Mouse (Mus musculus) embryonic facial prominence, embryonic 12.5 days (tissue): ENCODE data around the gene Rcc2. TPM values are rescaled to one million over a fixed set of nuclear protein-coding genes. Genes with fewer than 3 reads are reported as not detected.

ENCODE experiments used
- ATAC-seq: fragments of 200-750 bp; cut with Nextera tagmentation; 2 replicates; pipeline ENCODE4 v1.8.0; 2017; ENCODE audit not compliant: insufficient number of reproducible peaks, insufficient read depth, low FRiP score, low TSS enrichment
- H3K27ac ChIP-seq: fragments of 300-500 bp; sonication (generic); 2 replicates; pipeline ENCODE4 v1.5.1; 2016; ENCODE audit warnings: mild to moderate bottlenecking
- H3K27me3 ChIP-seq: fragments of 300-500 bp; sonication (generic); 2 replicates; pipeline ENCODE4 v1.6.1; 2016; ENCODE audit warnings: mild to moderate bottlenecking, moderate library complexity
- H3K36me3 ChIP-seq: fragments of 300-500 bp; sonication (generic); 2 replicates; pipeline ENCODE4 v1.6.1; 2016; ENCODE audit warnings: mild to moderate bottlenecking
- H3K4me1 ChIP-seq: fragments of 300-500 bp; sonication (generic); 2 replicates; pipeline ENCODE4 v1.6.1; 2016
- H3K4me2 ChIP-seq: fragments of 300-500 bp; sonication (generic); replicated peaks from 2 replicates; pipeline ENCODE4 v1.6.1; 2016; ENCODE audit warnings: mild to moderate bottlenecking, moderate library complexity
- H3K4me3 ChIP-seq: fragments of 300-500 bp; sonication (generic); 2 replicates; pipeline ENCODE4 v1.5.1; 2016; ENCODE audit warnings: mild to moderate bottlenecking
- H3K9ac ChIP-seq: fragments of 300-500 bp; sonication (generic); 2 replicates; pipeline ENCODE4 v1.6.1; 2016; ENCODE audit warnings: mild to moderate bottlenecking, moderate library complexity
- H3K9me3 ChIP-seq: fragments of 300-500 bp; sonication (generic); 2 replicates; pipeline ENCODE4 v1.6.1; 2016; ENCODE audit warnings: mild to moderate bottlenecking, moderate library complexity
- WGBS: fragments of 180-500 bp; shearing (Covaris S2); methylation state at CpG from one replicate; pipeline ENCODE4 v1.1.7; 2016; 5-methylcytosine and 5-hydroxymethylcytosine counted together
- polyA plus RNA-seq: library from polyadenylated mRNA; unstranded; fragments of >200 nt; fragmentation: Nextera tagmentation; extraction: Ambion mirVana; gene quantifications from 2 replicates; pipeline ENCODE4 v1.2.1, GENCODE M21; 2016

Gene Rcc2
- polyA plus RNA-seq, 1 experiment from 2014 or later, result 95.5 TPM

DNA sequence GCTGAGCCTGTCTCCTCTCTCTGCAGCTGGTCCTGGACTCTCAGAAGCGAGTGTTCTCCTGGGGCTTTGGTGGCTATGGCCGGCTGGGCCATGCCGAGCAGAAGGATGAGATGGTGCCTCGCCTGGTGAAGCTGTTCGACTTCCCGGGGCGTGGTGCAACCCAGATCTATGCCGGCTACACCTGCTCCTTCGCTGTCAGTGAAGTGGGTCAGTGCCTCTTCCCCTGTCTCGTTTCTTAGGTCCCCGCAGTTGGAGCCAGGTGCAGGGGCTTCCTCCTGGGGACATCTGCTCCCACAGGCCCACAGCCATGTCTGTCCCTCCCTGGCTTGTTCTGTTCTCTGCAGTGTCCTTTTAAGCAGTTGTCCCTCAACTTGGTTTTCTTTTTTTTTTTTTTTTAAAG, 16.7 kb downstream of the Rcc2 start:
- WGBS, result 94% methylated on average over 11 of the region's 11 CpGs

DNA sequence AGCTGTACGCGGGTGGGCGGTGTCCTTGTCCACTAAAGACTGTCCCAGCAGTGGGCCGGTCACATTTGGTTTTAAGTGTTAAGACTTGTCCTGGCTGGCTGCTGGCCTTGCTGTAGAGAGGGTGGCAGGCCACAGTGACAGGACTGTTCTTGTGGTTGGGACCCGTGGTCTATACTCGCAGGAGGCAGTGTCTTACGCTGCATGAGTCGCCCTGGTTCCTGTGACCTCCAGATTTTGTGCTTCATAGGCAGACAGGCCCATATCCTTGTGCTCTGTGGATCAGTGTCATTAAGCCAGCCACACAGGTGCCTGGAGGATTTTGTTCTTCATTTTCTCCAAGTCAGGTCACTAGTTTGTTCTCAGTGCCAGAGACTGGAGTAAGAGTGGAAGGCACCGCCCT, 18.1 kb downstream of the Rcc2 start:
- Histone ChIP-seq H3K4me3 (no peak overlapping the region), H3K27me3 (no peaks in the 10 kb centered on the region), H3K36me3 (peaks cover 91% of the 10 kb centered on the region), H3K9ac (no peak overlapping the region), H3K4me1 (peaks cover 4% of the 10 kb centered on the region; the same call in 1 of the 2 replicates), H3K9me3 (no peaks in the 10 kb centered on the region), H3K27ac (no peak overlapping the region), H3K4me2 (no peak overlapping the region)
- no peak for ATAC-seq
- 97% methylated on average over 9 of the region's 9 CpGs for WGBS

More for the DNA sequence above, 16.7 kb downstream of the Rcc2 start:
- no peak for ATAC-seq
- Histone ChIP-seq H3K4me3 (no peak overlapping the region), H3K9me3 (no peaks in the 10 kb centered on the region), H3K9ac (no peak overlapping the region), H3K4me1 (peaks cover 4% of the 10 kb centered on the region; the same call in 1 of the 2 replicates), H3K4me2 (no peak overlapping the region), H3K36me3 (peaks cover 96% of the 10 kb centered on the region), H3K27ac (no peak overlapping the region), H3K27me3 (no peaks in the 10 kb centered on the region)

DNA sequence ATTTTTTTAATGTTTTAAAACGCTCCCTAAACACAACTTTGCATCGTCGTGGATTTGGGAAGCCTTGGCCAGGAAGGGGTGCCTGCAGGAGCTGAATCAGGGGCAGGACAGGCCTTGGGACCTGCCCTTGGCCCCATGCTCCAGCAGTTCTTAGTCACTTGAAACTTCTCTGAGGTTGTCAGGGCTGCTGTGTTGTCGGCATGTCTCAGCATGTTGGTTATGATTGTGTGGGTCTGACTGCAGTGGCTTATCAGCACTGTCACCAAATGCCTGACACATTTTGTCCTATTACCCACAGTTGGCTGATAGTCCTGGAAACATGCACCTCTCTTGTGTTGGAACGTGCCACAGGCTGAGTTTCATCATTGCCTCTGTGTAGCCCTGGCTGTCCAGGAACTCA, 19.8 kb downstream of the Rcc2 start:
- 89% methylated on average over 5 of the region's 5 CpGs for WGBS

DNA sequence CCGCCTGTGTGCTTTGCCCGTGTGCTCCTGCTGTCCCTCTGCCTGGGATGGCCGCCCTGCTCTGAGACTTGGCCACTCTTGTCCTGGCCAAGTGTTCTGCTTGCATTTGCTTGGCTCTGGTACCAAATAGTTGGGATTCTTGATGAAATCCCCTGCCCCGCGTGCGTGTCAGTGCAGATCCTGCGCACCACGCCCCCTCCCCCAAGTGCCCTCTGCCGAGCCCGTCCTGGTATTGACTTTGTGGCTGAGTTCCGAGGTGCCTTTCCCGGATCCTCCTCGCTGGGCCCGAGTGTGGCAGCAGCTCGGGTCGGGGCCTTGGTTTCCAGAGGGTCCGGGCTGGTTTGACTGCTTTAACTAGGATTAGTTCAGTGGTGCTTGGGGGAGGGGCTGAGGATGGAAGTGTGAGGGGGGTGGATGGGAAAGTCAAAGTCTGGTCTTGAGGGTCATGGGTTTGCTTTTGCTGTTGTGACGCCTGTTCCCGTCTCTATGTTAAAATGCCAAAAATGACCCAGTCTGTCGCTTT, 21.7 kb downstream of the Rcc2 start:
- Histone ChIP-seq H3K4me1 (no peaks in the 10 kb centered on the region), H3K9me3 (no peaks in the 10 kb centered on the region), H3K4me3 (no peak overlapping the region), H3K27me3 (no peaks in the 10 kb centered on the region), H3K36me3 (peaks cover 70% of the 10 kb centered on the region), H3K4me2 (no peak overlapping the region), H3K9ac (no peak overlapping the region), H3K27ac (no peak overlapping the region)
- WGBS, result 83% methylated on average over 20 of the region's 20 CpGs
- ATAC-seq, result no peak

More for the DNA sequence above, 19.8 kb downstream of the Rcc2 start:
- no peaks in the 10 kb centered on the region for H3K9me3 ChIP-seq
- no peak for ATAC-seq
- H3K9ac ChIP-seq, result no peak overlapping the region
- H3K4me1 ChIP-seq, result no peaks in the 10 kb centered on the region
- H3K27ac ChIP-seq, result no peak overlapping the region
- no peak overlapping the region for H3K4me3 ChIP-seq
- H3K4me2 ChIP-seq, result no peak overlapping the region
- no peaks in the 10 kb centered on the region for H3K27me3 ChIP-seq
- peaks cover 77% of the 10 kb centered on the region for H3K36me3 ChIP-seq

DNA sequence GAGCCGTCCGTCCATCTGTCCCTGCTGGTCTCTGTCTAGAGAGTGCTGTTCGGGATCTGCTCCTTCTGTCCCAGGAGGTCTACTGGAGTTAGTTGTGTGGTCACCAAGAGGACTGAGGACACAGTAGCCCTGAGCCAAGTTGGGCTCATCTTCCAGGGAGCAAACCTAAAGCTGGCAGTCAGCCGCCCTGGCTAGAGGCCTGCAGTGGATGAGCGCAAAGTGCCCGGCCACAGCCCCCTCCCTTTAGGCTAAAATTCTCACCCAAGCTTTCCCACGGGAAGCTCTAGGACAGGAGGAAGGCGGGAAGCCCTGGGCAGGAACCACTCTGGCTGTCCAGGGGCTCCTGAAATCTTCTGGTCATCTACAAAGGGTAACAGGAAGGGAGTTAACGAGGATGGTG, 22.4 kb downstream of the Rcc2 start:
- WGBS, result 76% methylated on average over 9 of the region's 9 CpGs
- no peak for ATAC-seq
- peaks cover 65% of the 10 kb centered on the region for H3K36me3 ChIP-seq
- H3K27ac ChIP-seq, result 0 out of 2 replicates have a peak overlapping the region, but pooled peaks have one; percentile 19
- no peak overlapping the region for H3K9ac ChIP-seq
- H3K4me2 ChIP-seq, result no peak overlapping the region
- H3K9me3 ChIP-seq, result no peaks in the 10 kb centered on the region
- H3K27me3 ChIP-seq, result no peaks in the 10 kb centered on the region
- H3K4me3 ChIP-seq, result no peak overlapping the region
- H3K4me1 ChIP-seq, result no peaks in the 10 kb centered on the region

DNA sequence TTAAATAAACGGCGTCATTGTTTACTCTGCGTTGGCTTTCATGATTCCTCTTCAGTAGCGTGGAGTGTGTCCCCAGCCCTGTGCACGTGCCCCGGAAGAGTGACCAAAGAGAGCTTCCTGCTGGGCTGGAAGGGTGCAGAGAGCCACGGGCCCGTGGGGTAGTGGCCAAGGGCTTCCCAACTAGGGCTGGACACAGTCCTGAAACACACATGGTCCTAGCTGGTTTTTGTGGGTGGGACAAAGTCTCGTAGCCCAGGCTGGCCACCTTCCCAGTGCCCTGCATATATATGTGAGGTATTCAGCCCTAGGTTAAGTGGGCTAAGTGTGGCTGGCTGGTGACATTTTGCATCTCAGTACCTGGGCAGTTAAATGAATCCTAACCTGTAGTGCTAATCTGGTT, 22.9 kb downstream of the Rcc2 start:
- Histone ChIP-seq H3K9me3 (no peaks in the 10 kb centered on the region), H3K36me3 (peaks cover 60% of the 10 kb centered on the region), H3K4me2 (no peak overlapping the region), H3K9ac (no peak overlapping the region), H3K27ac (no peak overlapping the region), H3K27me3 (no peaks in the 10 kb centered on the region), H3K4me1 (no peaks in the 10 kb centered on the region), H3K4me3 (no peak overlapping the region)
- 87% methylated on average over 9 of the region's 9 CpGs for WGBS
- no peak for ATAC-seq

DNA sequence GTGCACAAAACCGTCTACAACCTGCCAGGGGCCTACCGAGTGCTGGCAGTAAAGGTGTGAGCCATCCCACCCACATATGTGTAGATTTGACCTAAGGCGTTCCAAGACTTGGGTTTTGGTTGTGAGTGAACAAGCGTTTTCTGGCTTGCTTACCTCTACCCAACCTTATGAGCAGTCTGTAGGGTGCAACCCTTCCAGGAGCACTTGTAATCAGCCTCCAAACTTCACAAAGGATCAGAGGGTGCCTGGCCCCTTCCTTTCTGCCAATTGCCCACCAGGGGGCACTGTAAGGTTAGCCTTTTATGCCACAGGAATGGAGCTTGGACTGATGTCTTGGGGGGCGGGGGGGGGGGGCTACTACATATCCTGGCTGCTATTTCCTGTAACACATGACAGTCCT, 23.5 kb downstream of the Rcc2 start:
- H3K36me3 ChIP-seq, result peaks cover 54% of the 10 kb centered on the region
- H3K27ac ChIP-seq, result 0 out of 2 replicates have a peak overlapping the region, but pooled peaks have one; percentile 23
- 0 out of 2 replicates have a peak, but pooled peaks have one; percentile 11 for ATAC-seq
- H3K27me3 ChIP-seq, result no peaks in the 10 kb centered on the region
- no peaks in the 10 kb centered on the region for H3K4me1 ChIP-seq
- H3K4me2 ChIP-seq, result no peak overlapping the region
- 49% methylated on average over 5 of the region's 5 CpGs for WGBS
- H3K9ac ChIP-seq, result no peak overlapping the region
- H3K4me3 ChIP-seq, result no peak overlapping the region
- no peaks in the 10 kb centered on the region for H3K9me3 ChIP-seq

DNA sequence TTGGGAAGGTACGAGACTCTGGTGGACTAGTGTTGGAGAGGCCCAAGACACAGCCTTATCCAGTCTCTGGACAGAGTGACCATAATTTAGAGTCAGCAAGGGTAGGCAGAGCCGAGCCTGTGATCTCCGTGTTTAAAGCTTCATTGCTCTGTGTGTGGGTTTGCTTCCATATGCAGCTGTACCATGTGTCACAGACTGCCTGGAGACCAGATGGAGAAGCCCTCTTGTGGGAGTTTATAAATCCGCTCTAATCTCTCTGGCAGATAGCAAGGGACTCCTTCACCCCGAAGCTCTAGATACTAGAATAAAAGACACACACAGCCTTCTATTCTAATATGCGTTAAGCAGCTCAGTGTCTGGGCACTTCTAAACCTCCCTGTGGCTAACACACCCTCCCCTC, 24.4 kb downstream of the Rcc2 start:
- no peaks in the 10 kb centered on the region for H3K9me3 ChIP-seq
- 76% methylated on average over 6 of the region's 6 CpGs for WGBS
- H3K36me3 ChIP-seq, result peaks cover 45% of the 10 kb centered on the region
- no peak overlapping the region for H3K9ac ChIP-seq
- H3K4me3 ChIP-seq, result no peak overlapping the region
- no peak for ATAC-seq
- no peaks in the 10 kb centered on the region for H3K4me1 ChIP-seq
- peak overlapping the region; percentile 13; the same call in 1 of the 2 replicates for H3K27ac ChIP-seq
- no peaks in the 10 kb centered on the region for H3K27me3 ChIP-seq
- H3K4me2 ChIP-seq, result no peak overlapping the region

DNA sequence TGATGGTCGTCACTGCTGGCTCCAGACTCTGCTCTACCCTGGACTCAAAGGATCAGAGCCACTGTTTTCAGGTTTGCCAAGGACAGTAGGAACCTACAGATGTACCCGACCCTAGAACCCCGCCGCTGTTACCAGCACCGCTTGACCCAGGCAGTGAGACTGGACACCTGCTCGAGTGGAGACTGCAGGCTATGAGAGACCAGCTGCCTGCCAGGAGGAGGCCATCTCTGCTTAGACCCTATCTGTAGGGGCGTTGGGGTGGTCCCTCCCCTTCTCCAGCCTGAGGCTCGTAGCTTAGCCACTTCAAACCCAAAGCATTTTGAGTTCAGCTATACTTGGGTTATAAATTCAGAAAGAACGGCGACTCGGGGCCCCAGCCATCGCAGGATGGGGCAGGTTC, 26.6 kb downstream of the Rcc2 start:
- no peaks in the 10 kb centered on the region for H3K4me1 ChIP-seq
- H3K4me2 ChIP-seq, result no peak overlapping the region
- H3K27me3 ChIP-seq, result no peaks in the 10 kb centered on the region
- no peaks in the 10 kb centered on the region for H3K9me3 ChIP-seq
- H3K4me3 ChIP-seq, result no peak overlapping the region
- no peak for ATAC-seq
- H3K9ac ChIP-seq, result no peak overlapping the region
- H3K36me3 ChIP-seq, result peaks cover 23% of the 10 kb centered on the region
- WGBS, result 88% methylated on average over 12 of the region's 12 CpGs
- H3K27ac ChIP-seq, result no peak overlapping the region

DNA sequence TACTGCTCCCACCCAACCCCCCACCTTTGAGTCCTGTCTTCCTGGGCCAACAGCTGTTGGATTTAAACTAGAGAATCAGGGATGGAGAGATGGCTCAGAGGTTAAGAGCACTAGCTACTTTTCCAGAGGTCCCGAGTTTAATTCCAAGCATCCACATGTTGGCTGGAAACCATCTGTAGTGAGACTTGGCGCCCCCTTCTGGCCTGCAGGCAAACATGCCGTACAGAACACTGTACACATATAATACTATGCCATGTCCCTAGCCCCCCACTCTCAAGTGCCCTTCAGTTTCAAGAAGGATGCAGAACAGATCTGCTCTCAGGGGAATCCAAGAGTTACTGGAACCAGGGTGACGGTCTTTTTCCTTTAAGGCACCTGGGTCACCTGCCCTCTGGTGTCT, 31.3 kb downstream of the Rcc2 start:
- no peaks in the 10 kb centered on the region for H3K4me1 ChIP-seq
- no peak for ATAC-seq
- WGBS, result 71% methylated on average over 4 of the region's 4 CpGs

DNA sequence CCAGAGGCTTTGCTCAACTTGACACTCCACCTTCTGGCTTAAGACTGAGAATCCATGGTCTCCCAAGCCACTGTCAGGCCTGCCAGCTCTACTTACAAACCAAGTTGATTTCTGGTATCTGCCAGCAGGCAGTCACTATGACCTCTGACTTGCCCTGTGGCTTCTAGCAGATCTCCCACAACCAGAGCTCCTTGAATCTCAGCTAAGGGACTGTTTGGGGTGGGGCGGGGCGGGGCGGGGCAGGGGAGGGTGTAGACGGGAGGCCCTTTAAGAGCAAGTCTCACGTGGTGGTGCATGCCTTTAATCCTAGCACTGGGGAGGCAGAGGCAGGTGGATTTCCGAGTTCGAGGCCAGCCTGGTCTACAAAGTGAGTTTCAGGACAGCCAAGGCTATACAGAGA, 32.5 kb downstream of the Rcc2 start:
- Histone ChIP-seq H3K27me3 (no peaks in the 10 kb centered on the region), H3K9me3 (no peaks in the 10 kb centered on the region), H3K4me2 (no peak overlapping the region), H3K4me3 (no peak overlapping the region), H3K36me3 (no peaks in the 10 kb centered on the region), H3K27ac (no peak overlapping the region), H3K9ac (no peak overlapping the region), H3K4me1 (no peaks in the 10 kb centered on the region)
- 67% methylated on average over 7 of the region's 7 CpGs for WGBS
- no peak for ATAC-seq

More for the DNA sequence above, 31.3 kb downstream of the Rcc2 start:
- Histone ChIP-seq H3K4me2 (no peak overlapping the region), H3K36me3 (peaks cover 4% of the 10 kb centered on the region; the same call in 1 of the 2 replicates), H3K9ac (no peak overlapping the region), H3K27me3 (no peaks in the 10 kb centered on the region), H3K27ac (no peak overlapping the region), H3K9me3 (no peaks in the 10 kb centered on the region), H3K4me3 (no peak overlapping the region)

DNA sequence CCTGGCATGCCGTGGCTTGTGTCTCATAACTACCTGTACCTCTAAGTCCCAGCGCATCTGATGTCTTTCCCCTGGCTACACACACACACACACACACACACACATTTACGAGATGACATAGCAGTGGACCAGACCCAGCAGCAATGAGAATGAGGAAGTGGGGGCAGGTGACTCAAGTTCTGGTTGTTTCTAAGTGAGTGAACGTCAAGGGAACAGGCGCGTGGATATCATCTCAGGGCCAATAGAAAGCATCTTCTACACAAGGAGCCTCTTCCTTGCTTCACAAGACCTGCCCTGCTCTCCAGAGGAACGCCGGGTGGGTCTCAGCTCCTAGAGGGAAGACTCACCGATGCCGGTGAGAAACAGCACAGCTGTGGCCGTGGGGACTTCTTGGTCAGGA, 40.3 kb downstream of the Rcc2 start:
- H3K36me3 ChIP-seq, result no peaks in the 10 kb centered on the region
- 86% methylated on average over 11 of the region's 11 CpGs for WGBS
- no peaks in the 10 kb centered on the region for H3K4me1 ChIP-seq
- no peak overlapping the region for H3K4me2 ChIP-seq
- H3K4me3 ChIP-seq, result no peak overlapping the region
- no peak overlapping the region for H3K9ac ChIP-seq
- no peaks in the 10 kb centered on the region for H3K27me3 ChIP-seq
- no peaks in the 10 kb centered on the region for H3K9me3 ChIP-seq
- H3K27ac ChIP-seq, result no peak overlapping the region
- ATAC-seq, result no peak
